Mouse (Mus musculus): ENCODE results near the gene Derl2.

Gene Derl2

DNA sequence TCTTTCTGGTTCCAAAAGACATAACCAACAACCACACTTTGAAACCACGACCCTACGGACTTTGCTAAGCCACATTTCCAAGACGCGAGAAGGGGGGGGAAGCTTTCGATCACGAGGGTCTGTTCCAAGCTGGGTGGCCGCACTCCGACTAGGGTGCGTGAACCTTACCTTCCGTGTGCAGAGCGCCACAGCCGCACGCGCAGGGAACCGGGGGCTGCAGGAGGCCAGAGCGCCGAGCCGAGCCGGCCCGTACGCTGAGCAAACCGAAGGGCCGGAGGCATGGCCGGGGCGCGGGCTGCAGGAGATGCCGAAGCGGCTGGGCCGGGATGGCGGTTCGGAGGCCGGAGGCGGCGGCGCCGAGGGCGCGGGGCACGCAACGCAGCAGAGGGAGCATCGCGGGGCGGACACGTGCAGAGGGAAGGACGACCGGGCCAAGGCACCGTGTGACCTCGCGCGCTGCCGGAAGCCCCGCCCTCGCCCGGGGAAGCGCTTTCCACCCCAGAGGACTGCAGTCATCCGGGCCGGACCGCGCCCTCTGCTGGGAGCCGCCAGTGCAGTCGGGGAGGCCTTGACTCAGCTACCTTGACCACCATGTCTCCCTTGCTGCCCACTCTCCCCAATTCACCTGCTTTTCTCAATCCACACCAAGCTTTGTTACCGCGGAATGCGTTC is 36.9 kb downstream of the Derl2 start, which contains the start of gene C1qbp:
C1qbp (minus strand) TSS at position 470 of the 672 bp plus-strand sequence.
- peak; percentile 93 for ATAC-seq (ENCODE audit: insufficient number of reproducible peaks, low FRiP score, low TSS enrichment)

DNA sequence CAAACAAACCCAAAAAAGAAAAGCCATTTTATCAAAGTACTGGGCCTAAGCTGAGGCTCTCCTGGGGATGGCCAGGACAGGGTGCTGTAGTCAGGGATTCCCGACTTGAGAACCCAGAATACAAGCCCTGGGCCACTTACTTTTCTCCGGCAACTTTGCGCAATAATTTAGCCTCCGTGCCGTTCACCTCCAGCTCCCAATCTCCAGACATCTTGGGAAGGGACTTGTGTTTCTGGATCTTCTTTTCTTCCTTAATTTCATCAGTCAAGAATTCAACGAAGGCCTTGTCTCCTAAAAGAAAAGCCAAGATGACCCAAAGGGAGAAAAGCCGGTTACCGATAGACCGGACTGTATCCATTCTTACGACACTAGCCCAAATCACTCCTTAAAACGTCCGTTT is 37.6 kb downstream of the Derl2 start:
- no peak for ATAC-seq (ENCODE audit: insufficient number of reproducible peaks, low FRiP score, low TSS enrichment)

DNA sequence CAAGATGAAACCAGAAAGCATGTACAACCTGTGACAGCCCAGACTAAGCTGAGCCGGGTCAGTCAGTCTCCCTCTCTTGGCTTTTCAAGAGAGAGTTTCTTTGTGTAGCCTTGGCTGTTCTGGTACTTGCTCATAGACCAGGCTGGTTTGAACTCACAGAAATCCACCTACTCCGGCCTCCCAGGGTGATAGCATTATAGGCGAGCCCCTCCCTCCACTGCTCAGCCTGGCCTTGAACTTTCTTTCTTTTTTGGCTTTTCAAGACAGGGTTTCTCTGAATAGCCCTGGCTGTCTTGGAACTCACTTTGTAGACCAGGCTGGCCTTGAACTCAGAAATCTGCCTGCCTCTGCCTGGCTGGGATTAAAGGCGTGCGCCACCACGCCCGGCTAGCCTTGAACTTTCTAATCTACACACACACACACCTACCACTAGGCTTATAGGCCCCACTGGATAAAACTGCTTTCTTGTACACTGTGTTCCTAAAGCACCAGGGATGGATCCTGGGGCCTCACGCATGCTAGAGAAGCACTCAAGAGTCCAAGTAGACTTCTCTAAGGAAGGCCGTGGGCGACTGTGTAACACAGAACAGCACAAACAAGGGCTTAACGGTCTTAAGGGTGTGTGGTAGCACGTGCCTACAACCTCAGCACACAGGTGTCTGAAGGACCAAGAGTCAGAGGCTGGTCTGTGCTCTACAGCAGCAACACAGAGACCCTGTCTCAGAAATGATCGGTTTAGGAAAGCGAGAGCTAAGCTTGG is 38.7 kb downstream of the Derl2 start:
- ATAC-seq (ENCODE audit: insufficient number of reproducible peaks, low FRiP score, low TSS enrichment), result no peak

GRCm38 (mm10) chr11:70980232-70980631 is 39.4 kb downstream of the Derl2 start:
- no peak for ATAC-seq (ENCODE audit: insufficient number of reproducible peaks, low FRiP score, low TSS enrichment)

- no peak for ATAC-seq (ENCODE audit: insufficient number of reproducible peaks, low FRiP score, low TSS enrichment)
Observed at GRCm38 (mm10) chr11:70977293-70977692, 42.3 kb downstream of the Derl2 start.

- no peak for ATAC-seq (ENCODE audit: insufficient number of reproducible peaks, low FRiP score, low TSS enrichment)
Observed at GRCm38 (mm10) chr11:70975193-70975592, 44.4 kb downstream of the Derl2 start.

DNA sequence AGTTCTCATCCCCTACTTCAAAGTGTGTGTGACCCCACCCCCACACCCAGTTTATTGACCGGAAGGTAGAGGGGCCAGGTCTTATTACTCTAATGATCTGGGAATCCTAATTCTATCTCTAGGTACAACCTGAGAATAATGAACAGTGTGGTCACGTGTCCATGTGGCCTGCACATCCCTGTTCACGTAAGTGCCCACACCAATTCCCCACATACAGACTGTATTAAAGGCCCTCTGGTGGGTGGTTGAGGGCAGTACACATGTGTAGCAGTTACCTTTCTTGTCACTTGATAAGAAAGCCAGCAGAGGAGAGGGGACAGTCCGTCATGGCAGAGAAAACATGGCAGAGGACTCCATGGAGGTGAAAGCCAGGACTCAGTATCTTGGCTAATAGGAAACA is 45.7 kb downstream of the Derl2 start:
- ATAC-seq (ENCODE audit: insufficient number of reproducible peaks, low FRiP score, low TSS enrichment), result no peak

DNA sequence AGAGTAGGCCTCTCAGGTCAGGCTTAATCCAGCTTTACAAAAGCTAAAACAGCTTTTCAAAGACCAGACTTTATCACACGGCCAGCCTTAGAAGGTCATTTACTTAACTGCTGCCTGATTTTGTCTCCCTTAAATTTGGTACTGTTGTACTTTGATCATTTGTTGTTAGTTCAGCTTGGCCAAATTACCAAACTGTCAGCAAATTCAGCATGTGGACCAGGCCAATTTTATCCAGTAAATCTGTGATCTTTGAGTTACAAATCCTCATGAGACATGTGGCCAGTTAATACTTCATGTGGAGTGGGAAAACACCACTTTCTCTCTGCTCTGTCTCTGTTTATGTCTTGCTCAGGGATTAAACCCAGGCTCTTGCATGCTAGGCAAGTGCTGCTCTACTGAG is 47.1 kb downstream of the Derl2 start:
- no peak for ATAC-seq (ENCODE audit: insufficient number of reproducible peaks, low FRiP score, low TSS enrichment)

DNA sequence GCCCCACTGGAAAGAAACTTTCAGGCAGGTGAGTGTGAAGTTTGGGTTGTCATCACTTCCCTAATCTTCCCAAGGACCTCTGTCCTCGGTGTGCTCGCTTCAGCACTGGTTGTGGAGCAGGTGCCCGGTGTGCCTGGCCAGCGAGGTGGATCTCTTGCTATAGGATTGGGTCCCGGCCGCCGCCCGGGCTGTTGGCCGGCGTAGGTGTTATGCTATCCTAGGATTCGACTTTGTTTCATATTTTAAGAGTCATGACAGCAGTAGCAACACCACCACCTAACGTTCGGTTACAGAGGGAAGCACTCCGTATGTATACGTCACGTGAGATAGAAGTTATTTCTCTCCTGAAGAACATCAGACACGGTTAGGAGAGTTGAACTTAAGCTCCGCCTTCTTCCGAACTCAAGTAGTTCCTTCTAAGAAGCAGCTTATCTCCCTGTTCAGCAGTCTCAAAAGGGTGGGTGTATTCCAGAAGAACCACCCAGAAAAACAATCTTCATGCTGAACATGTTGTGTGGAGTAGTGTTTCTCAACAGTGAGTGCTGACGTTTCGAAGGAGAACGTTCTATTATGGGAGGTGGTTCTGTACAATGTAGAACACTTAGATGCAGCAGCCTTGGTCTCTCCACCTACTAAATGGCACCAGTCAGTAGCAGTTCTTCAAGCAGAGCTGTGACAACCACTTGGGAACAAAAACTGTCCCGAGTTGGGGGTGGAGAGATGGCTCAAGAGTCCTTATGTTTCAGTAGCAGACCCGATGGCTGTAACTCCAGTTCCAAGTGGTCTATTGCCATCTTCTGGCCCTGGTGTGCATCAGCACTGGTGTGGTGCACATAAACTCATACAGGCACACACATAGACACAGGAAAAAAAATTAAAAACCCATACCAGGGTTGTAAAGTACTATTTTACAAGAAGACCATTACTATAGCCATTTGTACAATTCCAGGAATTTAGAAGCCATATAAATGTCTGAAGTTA is 48.8 kb downstream of the Derl2 start:
- peak; percentile 46; the same call in 1 of the 2 replicates for ATAC-seq (ENCODE audit: insufficient number of reproducible peaks, low FRiP score, low TSS enrichment)

DNA sequence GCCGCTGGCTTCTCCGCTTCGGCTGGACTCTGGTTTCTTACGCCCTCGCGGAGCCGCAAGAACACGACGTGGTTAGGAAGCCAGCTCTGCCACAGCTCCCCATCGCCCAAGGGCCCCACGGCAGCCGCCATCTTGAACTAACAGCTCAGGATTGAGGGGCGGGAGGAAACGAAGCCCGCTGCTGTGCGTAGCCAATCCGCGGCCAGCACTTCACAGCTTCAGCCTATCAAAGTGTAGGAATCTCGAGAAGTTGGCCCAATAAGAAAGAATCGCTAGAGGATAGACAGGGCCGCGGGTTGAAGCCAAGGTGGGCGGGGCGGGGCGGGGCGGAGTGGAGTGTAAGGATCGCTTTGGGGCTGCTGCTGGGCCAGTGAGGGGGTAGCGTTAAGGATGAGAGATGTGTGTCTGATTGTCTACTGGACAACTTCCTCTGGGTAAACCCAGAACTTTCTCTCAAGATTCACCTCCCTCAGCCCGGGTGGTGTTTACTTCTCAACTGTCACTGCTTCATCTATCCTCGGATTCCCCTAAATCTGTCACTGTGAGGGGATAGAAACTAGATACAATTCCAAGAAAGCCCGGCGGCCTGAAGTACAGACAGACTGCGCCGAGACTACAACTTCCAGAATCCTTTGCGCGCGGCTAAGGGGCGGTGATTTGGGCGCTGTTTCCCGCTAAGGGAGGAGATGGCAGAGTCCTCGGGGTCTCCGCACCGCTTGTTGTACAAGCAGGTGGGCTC is 49.7 kb downstream of the Derl2 start, which contains the start of the genes Nup88 and Rpain:
Nup88 (minus strand) TSS at position 153 of the 739 bp plus-strand sequence.
Rpain (plus strand) TSS at position 393 of the 739 bp plus-strand sequence.
- ATAC-seq (ENCODE audit: insufficient number of reproducible peaks, low FRiP score, low TSS enrichment), result peak; percentile 98

DNA sequence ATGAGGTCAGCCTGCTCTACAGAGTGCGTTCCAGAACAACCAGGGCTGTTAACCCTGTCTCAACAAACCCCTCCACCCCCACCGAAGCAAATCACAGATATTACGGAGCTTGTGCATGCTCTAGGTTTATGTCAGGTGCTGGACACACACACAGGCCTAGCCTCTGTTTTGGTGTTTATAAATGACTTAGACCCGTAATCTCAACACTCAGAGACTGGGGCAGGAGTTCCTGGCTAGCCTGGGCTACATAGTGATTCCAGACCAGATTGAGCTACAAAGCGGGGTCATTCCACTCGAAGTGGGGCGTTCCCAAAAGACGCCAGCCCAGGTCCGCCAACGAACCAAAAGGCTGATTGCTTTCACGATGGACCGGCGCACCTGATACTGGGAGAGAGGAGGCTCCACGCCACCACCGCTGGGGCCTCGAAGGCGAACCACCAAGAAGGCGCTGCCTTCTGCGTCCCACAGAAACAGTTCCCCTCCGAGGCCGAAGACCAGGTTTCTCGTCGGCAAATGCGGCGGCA is 50.3 kb downstream of the Derl2 start:
- ATAC-seq (ENCODE audit: insufficient number of reproducible peaks, low FRiP score, low TSS enrichment), result peak; percentile 32; the same call in 1 of the 2 replicates

GRCm38 (mm10) chr11:70964222-70964907 is 55.3 kb downstream of the Derl2 start:
- ATAC-seq (ENCODE audit: insufficient number of reproducible peaks, low FRiP score, low TSS enrichment), result no peak

- ATAC-seq (ENCODE audit: insufficient number of reproducible peaks, low FRiP score, low TSS enrichment), result no peak
Observed at GRCm38 (mm10) chr11:70960786-70961554, 58.7 kb downstream of the Derl2 start.
